Mouse (Mus musculus): ENCODE results near the gene Rabep1. TPM values are rescaled to one million over a fixed set of nuclear protein-coding genes. Genes with fewer than 3 reads are reported as not detected.

The Rabep1 gene
- polyA plus RNA-seq (2015; fragmentation: Nextera tagmentation; extraction: Ambion mirVana): 22.8 and 26.2 TPM in 2 replicates

DNA sequence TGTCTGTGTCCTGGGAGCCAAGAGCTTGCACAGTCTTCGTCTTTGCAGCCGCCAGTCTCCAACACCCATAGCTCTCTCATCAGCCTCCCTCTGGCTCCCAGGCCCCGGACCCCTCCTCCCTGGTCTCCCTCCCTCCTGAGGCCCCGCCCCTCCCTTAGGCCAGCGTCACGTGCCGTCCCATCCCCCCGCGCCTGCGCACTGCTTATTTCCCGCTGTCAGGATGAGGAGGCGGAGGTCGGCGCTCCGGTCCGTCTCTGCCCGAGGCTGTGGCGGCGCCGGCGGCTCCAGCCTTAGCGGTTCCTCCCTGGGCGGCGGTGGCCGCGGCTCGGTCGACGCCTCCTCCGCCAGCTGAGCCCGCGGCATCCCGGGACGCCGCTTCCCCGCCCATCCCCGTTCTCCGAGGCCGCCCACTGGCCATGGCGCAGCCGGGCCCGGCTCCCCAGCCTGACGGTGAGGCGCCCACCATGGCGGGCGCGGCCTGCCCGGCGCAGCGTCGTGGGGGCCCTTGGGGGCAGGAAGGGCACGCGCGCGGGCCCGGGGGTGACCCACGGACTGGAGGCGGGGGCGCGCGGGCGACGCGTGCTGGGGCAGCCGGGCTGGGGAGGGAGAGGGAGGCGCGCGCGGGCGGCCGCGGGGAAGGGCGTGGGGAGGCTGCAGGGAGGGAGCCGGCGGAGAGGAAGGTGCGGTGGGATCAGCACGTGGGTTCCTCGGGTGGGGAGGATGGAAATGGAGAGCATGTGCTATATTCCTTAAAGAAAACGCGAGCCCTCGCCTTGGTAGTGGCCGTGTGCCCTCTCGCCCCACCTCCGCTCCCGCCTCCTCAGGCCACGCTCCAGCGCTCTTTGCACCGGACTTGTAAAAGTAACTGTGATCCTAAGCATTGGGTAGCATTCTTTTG lies at the start of gene Rabep1:
Gene Rabep1 (plus strand): TSS at position 220 of the 898 bp plus-strand sequence.

GRCm38 (mm10) chr11:70812365-70812764 lies 32.2 kb upstream of the Rabep1 start, which contains the start of gene Scimp:
TSS of gene Scimp (minus strand) at chr11:70812586.

GRCm38 (mm10) chr11:70969821-70970559 lies 125.4 kb downstream of the Rabep1 start, which contains the start of the genes Nup88 and Rpain:
TSS of gene Nup88 (minus strand) at chr11:70969973.
TSS of gene Rpain (plus strand) at chr11:70970213.

GRCm38 (mm10) chr11:70982557-70983228 lies 138.1 kb downstream of the Rabep1 start, which contains the start of gene C1qbp:
TSS of gene C1qbp (minus strand) at chr11:70983026.

Other genes with a start within 250 kb of the Rabep1 start
- not detected in 2 replicates for gene 4930544D05Rik, start 228.9 kb upstream of the Rabep1 start, polyA plus RNA-seq (2015; fragmentation: Nextera tagmentation; extraction: Ambion mirVana)
- gene Chrne, start 225.6 kb upstream of the Rabep1 start, polyA plus RNA-seq (2015; fragmentation: Nextera tagmentation; extraction: Ambion mirVana): 0.57 and 0.93 TPM in 2 replicates
- 0.14 and 0.31 TPM in 2 replicates for gene Gp1ba, start 205.7 kb upstream of the Rabep1 start, polyA plus RNA-seq (2015; fragmentation: Nextera tagmentation; extraction: Ambion mirVana)
- gene Rnf167, start 197.5 kb upstream of the Rabep1 start, polyA plus RNA-seq (2015; fragmentation: Nextera tagmentation; extraction: Ambion mirVana): 54.3 and 65.0 TPM in 2 replicates
- 107 and 111 TPM in 2 replicates for gene Slc25a11, start 197.3 kb upstream of the Rabep1 start, polyA plus RNA-seq (2015; fragmentation: Nextera tagmentation; extraction: Ambion mirVana)
- 2,757 and 3,152 TPM in 2 replicates for gene Pfn1, start 190.1 kb upstream of the Rabep1 start, polyA plus RNA-seq (2015; fragmentation: Nextera tagmentation; extraction: Ambion mirVana)
- 94.5 and 97.9 TPM in 2 replicates for gene Eno3, start 187.6 kb upstream of the Rabep1 start, polyA plus RNA-seq (2015; fragmentation: Nextera tagmentation; extraction: Ambion mirVana)
- gene Spag7, start 175.4 kb upstream of the Rabep1 start, polyA plus RNA-seq (2015; fragmentation: Nextera tagmentation; extraction: Ambion mirVana): 132 and 135 TPM in 2 replicates
- 10.6 and 12.4 TPM in 2 replicates for gene Camta2, start 156.7 kb upstream of the Rabep1 start, polyA plus RNA-seq (2015; fragmentation: Nextera tagmentation; extraction: Ambion mirVana)
- gene Inca1, start 144.6 kb upstream of the Rabep1 start, polyA plus RNA-seq (2015; fragmentation: Nextera tagmentation; extraction: Ambion mirVana): 1.3 and 2.4 TPM in 2 replicates
- 4.8 and 5.8 TPM in 2 replicates for gene Kif1c, start 144.2 kb upstream of the Rabep1 start, polyA plus RNA-seq (2015; fragmentation: Nextera tagmentation; extraction: Ambion mirVana)
- 3.5 and 3.6 TPM in 2 replicates for gene Zfp3, start 80.6 kb upstream of the Rabep1 start, polyA plus RNA-seq (2015; fragmentation: Nextera tagmentation; extraction: Ambion mirVana)
- gene Scimp, start 32.2 kb upstream of the Rabep1 start, polyA plus RNA-seq (2015; fragmentation: Nextera tagmentation; extraction: Ambion mirVana): 0.53 TPM in 1 of 2 replicates, not detected in the other
- gene Nup88, start 125.2 kb downstream of the Rabep1 start, polyA plus RNA-seq (2015; fragmentation: Nextera tagmentation; extraction: Ambion mirVana): 70.2 TPM in 2 replicates
- gene Rpain, start 125.4 kb downstream of the Rabep1 start, polyA plus RNA-seq (2015; fragmentation: Nextera tagmentation; extraction: Ambion mirVana): 49.5 and 49.6 TPM in 2 replicates
- 154 and 168 TPM in 2 replicates for gene C1qbp, start 138.2 kb downstream of the Rabep1 start, polyA plus RNA-seq (2015; fragmentation: Nextera tagmentation; extraction: Ambion mirVana)
- gene Dhx33, start 159.7 kb downstream of the Rabep1 start, polyA plus RNA-seq (2015; fragmentation: Nextera tagmentation; extraction: Ambion mirVana): 7.7 and 9.5 TPM in 2 replicates
- gene Mis12, start 174.8 kb downstream of the Rabep1 start, polyA plus RNA-seq (2015; fragmentation: Nextera tagmentation; extraction: Ambion mirVana): 15.8 and 18.9 TPM in 2 replicates
- gene Derl2, start 175.1 kb downstream of the Rabep1 start, polyA plus RNA-seq (2015; fragmentation: Nextera tagmentation; extraction: Ambion mirVana): 55.4 and 66.1 TPM in 2 replicates
- 6.3 and 7.5 TPM in 2 replicates for gene 6330403K07Rik, start 188.7 kb downstream of the Rabep1 start, polyA plus RNA-seq (2015; fragmentation: Nextera tagmentation; extraction: Ambion mirVana)

All from urinary bladder, postnatal 0 days (tissue).